Comparison of ENCODE assay signal across 16 mouse cellular contexts in the genomic region with DNA sequence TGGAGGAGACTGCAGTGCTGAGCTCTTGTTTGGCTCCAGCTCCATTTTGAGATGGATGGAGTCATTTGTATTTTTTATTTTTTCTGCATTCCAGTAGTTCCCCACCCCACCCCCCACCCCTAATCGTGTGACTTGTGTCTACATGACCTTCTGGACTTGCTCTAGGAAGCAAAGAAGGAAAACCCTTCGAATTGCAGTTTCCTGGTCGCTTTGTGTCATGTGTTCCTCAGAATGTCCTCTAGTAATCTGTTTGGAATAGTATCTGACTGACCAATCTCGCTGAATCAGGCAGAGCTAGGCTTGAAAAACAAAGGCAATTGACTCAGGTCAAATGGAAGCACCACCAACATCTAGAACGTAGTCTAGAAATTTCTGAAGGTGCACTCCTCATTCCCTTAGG. TPM values are rescaled to one million over a fixed set of nuclear protein-coding genes. Genes with fewer than 3 reads are reported as not detected.
DNase-seq lines count a peak whose midpoint lies in the region; ATAC-seq and TF ChIP-seq lines count a peak whose summit lies in the region.
"Had no signal": no experiment of that assay in that cellular context is flagged by ENCODE, and none has a peak within 500 bp of the region (broad histone marks: within the 10 kb centered on the region; RNA-seq: fewer than 3 reads in every experiment).

No protein-coding gene starts in this region.

- no peak overlapping the region for H3ac ChIP-seq in myocyte (ENCODE audit: control insufficient read depth, insufficient read length)

- no peak overlapping the region for H3K4me3 ChIP-seq in embryonic facial prominence, embryonic 12.5 days
- H3K4me3 ChIP-seq in embryonic facial prominence, embryonic 10.5 days = no peak overlapping the region
- no peak overlapping the region for H3K4me3 ChIP-seq in intestine, embryonic 15.5 days (replicated peaks)
- no peak overlapping the region for H3K4me3 ChIP-seq in intestine, postnatal 0 days (ENCODE audit: low read depth, low read length)
- no peak overlapping the region for H3K4me3 ChIP-seq in liver, adult 2 months (ENCODE audit: insufficient read depth, low read depth, low read length)
- no peak overlapping the region for H3K4me3 ChIP-seq in liver, embryonic 11.5 days (ENCODE audit: low read depth, low read length)
- no peak overlapping the region for H3K4me3 ChIP-seq in myocyte
- H3K4me3 ChIP-seq: embryonic facial prominence, embryonic 13.5 days; heart, embryonic 10.5 days; hindbrain, embryonic 12.5 days had no signal

- H3K4me1 ChIP-seq in embryonic facial prominence, embryonic 12.5 days = peaks cover 41% of the 10 kb centered on the region
- peaks cover 32% of the 10 kb centered on the region for H3K4me1 ChIP-seq in embryonic facial prominence, embryonic 10.5 days
- H3K4me1 ChIP-seq in intestine, embryonic 15.5 days (replicated peaks) = peaks cover 8% of the 10 kb centered on the region; the same call in 1 of the 2 replicates
- no peaks in the 10 kb centered on the region for H3K4me1 ChIP-seq in intestine, postnatal 0 days (replicated peaks; ENCODE audit: control insufficient read depth, insufficient read depth, low read length)
- peaks cover 2% of the 10 kb centered on the region; the same call in 1 of the 2 replicates for H3K4me1 ChIP-seq in liver, adult 2 months (ENCODE audit: control insufficient read depth, insufficient read depth, low read length)
- H3K4me1 ChIP-seq in liver, embryonic 11.5 days (replicated peaks; ENCODE audit: control insufficient read depth, insufficient read depth, low read length) = no peaks in the 10 kb centered on the region

- H3K4me2 ChIP-seq in embryonic facial prominence, embryonic 12.5 days (replicated peaks) = no peak overlapping the region
- H3K4me2 ChIP-seq in intestine, embryonic 15.5 days (replicated peaks) = no peak overlapping the region
- no peak overlapping the region for H3K4me2 ChIP-seq in intestine, postnatal 0 days (replicated peaks; ENCODE audit: low read depth)
- no peak overlapping the region for H3K4me2 ChIP-seq in liver, embryonic 11.5 days
- H3K4me2 ChIP-seq in myocyte (ENCODE audit: low read depth) = peak overlapping the region; percentile 64
- H3K4me2 ChIP-seq: hindbrain, embryonic 12.5 days had no signal

- peak overlapping the region; percentile 23; the same call in 1 of the 2 replicates for H3K27ac ChIP-seq in embryonic facial prominence, embryonic 12.5 days
- no peak overlapping the region for H3K27ac ChIP-seq in embryonic facial prominence, embryonic 10.5 days (replicated peaks)
- H3K27ac ChIP-seq in intestine, embryonic 15.5 days = no peak overlapping the region
- no peak overlapping the region for H3K27ac ChIP-seq in intestine, postnatal 0 days (ENCODE audit: low read depth, low read length)
- H3K27ac ChIP-seq in liver, adult 2 months (replicated peaks; ENCODE audit: insufficient read depth, low read depth, low read length) = peak overlapping the region; percentile 31; the same call in 1 of the 2 replicates
- H3K27ac ChIP-seq in liver, embryonic 11.5 days (ENCODE audit: low read depth, low read length) = no peak overlapping the region
- H3K27ac ChIP-seq: heart, embryonic 10.5 days; hindbrain, embryonic 12.5 days had no signal

- TF ChIP-seq POLR2A in liver, adult 2 months (IDR thresholded peaks at IDR 0.05; ENCODE audit: extremely low read depth, insufficient read depth, low read length) = no peak
- no peak for TF ChIP-seq POLR2A in myocyte (IDR thresholded peaks at IDR 0.05; ENCODE audit: insufficient read length, low read depth)

- 63% methylated on average over 5 of the region's 5 CpGs for WGBS in embryonic facial prominence, embryonic 12.5 days
- WGBS in embryonic facial prominence, embryonic 10.5 days = 69% methylated on average over 5 of the region's 5 CpGs
- 51% methylated on average over 5 of the region's 5 CpGs for WGBS in intestine, embryonic 15.5 days
- 26% methylated on average over 5 of the region's 5 CpGs for WGBS in intestine, postnatal 0 days
- WGBS in liver, adult 2 months = 23% methylated on average over 5 of the region's 5 CpGs
- 56% methylated on average over 5 of the region's 5 CpGs for WGBS in liver, embryonic 11.5 days

- peaks cover 1% of the 10 kb centered on the region; the same call in 1 of the 2 replicates for H3K9me3 ChIP-seq in embryonic facial prominence, embryonic 12.5 days
- H3K9me3 ChIP-seq in embryonic facial prominence, embryonic 10.5 days = 0 out of 2 replicates have a peak, but pooled peaks cover under 1% of the 10 kb centered on the region
- no peaks in the 10 kb centered on the region for H3K9me3 ChIP-seq in intestine, embryonic 15.5 days
- no peaks in the 10 kb centered on the region for H3K9me3 ChIP-seq in intestine, postnatal 0 days (ENCODE audit: control insufficient read depth)
- H3K9me3 ChIP-seq in liver, embryonic 11.5 days (ENCODE audit: control insufficient read depth, low read length) = no peaks in the 10 kb centered on the region
- H3K9me3 ChIP-seq: embryonic facial prominence, embryonic 13.5 days; G1E; heart, embryonic 10.5 days; hindbrain, embryonic 12.5 days had no signal

- H3K79me2 ChIP-seq in liver, adult 2 months (ENCODE audit: control insufficient read depth, insufficient read depth, low read length) = peaks cover 2% of the 10 kb centered on the region; the same call in 1 of the 2 replicates
- no peaks in the 10 kb centered on the region for H3K79me2 ChIP-seq in myocyte (ENCODE audit: control insufficient read depth, insufficient read depth)

- H3K27me3 ChIP-seq in embryonic facial prominence, embryonic 12.5 days = no peaks in the 10 kb centered on the region
- no peaks in the 10 kb centered on the region for H3K27me3 ChIP-seq in embryonic facial prominence, embryonic 10.5 days (replicated peaks; ENCODE audit: low read depth, poor library complexity, severe bottlenecking)
- no peaks in the 10 kb centered on the region for H3K27me3 ChIP-seq in intestine, embryonic 15.5 days (replicated peaks)
- no peaks in the 10 kb centered on the region for H3K27me3 ChIP-seq in intestine, postnatal 0 days (replicated peaks; ENCODE audit: control insufficient read depth, insufficient read depth, low read length)
- no peaks in the 10 kb centered on the region for H3K27me3 ChIP-seq in liver, adult 2 months (ENCODE audit: control insufficient read depth, insufficient read depth, low read length)
- H3K27me3 ChIP-seq in liver, embryonic 11.5 days (replicated peaks; ENCODE audit: control insufficient read depth, insufficient read depth, low read length) = no peaks in the 10 kb centered on the region
- H3K27me3 ChIP-seq in myocyte (ENCODE audit: control insufficient read depth, insufficient read depth, insufficient read length) = no peaks in the 10 kb centered on the region
- H3K27me3 ChIP-seq: embryonic facial prominence, embryonic 13.5 days; hindbrain, embryonic 12.5 days had no signal

- no peak for TF ChIP-seq CTCF in intestine, postnatal 0 days (IDR thresholded peaks at IDR 0.05; ENCODE audit: low read depth)
- TF ChIP-seq CTCF in liver, adult 2 months (IDR thresholded peaks at IDR 0.05; ENCODE audit: low read depth, low read length) = no peak

- H3K9ac ChIP-seq in embryonic facial prominence, embryonic 12.5 days = no peak overlapping the region
- no peak overlapping the region for H3K9ac ChIP-seq in intestine, embryonic 15.5 days
- H3K9ac ChIP-seq in intestine, postnatal 0 days (ENCODE audit: low read depth, low read length) = no peak overlapping the region
- no peak overlapping the region for H3K9ac ChIP-seq in liver, adult 2 months (ENCODE audit: low read depth, low read length)
- H3K9ac ChIP-seq in liver, embryonic 11.5 days (ENCODE audit: low read depth, low read length) = no peak overlapping the region
- H3K9ac ChIP-seq: embryonic facial prominence, embryonic 13.5 days; hindbrain, embryonic 12.5 days had no signal

- no peak for DNase-seq in embryonic facial prominence, embryonic 10.5 days (ENCODE audit: low spot score)
- DNase-seq in liver, adult 2 months (ENCODE audit: extremely low read depth, low read depth, low spot score) = peak; percentile 50
- DNase-seq in liver, embryonic 11.5 days (ENCODE audit: low spot score) = no peak
- no peak for DNase-seq in lung, adult 18-20 months
- DNase-seq: adrenal gland, adult 8-10 months; adrenal gland, postnatal 36 days; B cell, adult 2 months had no signal

- no peak for ATAC-seq in embryonic facial prominence, embryonic 12.5 days (ENCODE audit: insufficient number of reproducible peaks, insufficient read depth, low FRiP score, low TSS enrichment)
- ATAC-seq in intestine, embryonic 15.5 days = peak; percentile 76; the same call in 1 of the 2 replicates
- no peak for ATAC-seq in intestine, postnatal 0 days
- ATAC-seq in liver, embryonic 11.5 days (replicated peaks; ENCODE audit: low FRiP score) = no peak
- ATAC-seq: CD4-positive, CD25-positive, alpha-beta regulatory T cell, adult 4 months had no signal

- H3K36me3 ChIP-seq in embryonic facial prominence, embryonic 12.5 days = peaks cover 4% of the 10 kb centered on the region
- peaks cover 11% of the 10 kb centered on the region for H3K36me3 ChIP-seq in embryonic facial prominence, embryonic 10.5 days (replicated peaks)
- 0 out of 2 replicates have a peak, but pooled peaks cover under 1% of the 10 kb centered on the region for H3K36me3 ChIP-seq in intestine, embryonic 15.5 days
- no peaks in the 10 kb centered on the region for H3K36me3 ChIP-seq in intestine, postnatal 0 days (ENCODE audit: control insufficient read depth, insufficient read depth)
- no peaks in the 10 kb centered on the region for H3K36me3 ChIP-seq in liver, adult 2 months (ENCODE audit: control insufficient read depth, insufficient read depth, low read length)
- H3K36me3 ChIP-seq in liver, embryonic 11.5 days (ENCODE audit: control insufficient read depth, insufficient read depth, low read length) = no peaks in the 10 kb centered on the region
- no peaks in the 10 kb centered on the region for H3K36me3 ChIP-seq in myocyte (ENCODE audit: control insufficient read depth, insufficient read depth)
- H3K36me3 ChIP-seq: G1E; heart, embryonic 10.5 days had no signal

TF ChIP-seq in myocyte, 11 proteins besides CTCF, POLR2A, EP300 and RAD21:
- TF ChIP-seq REST (IDR thresholded peaks at IDR 0.05; ENCODE audit: insufficient read depth, insufficient read length) (no peak), MYOD1 (IDR thresholded peaks at IDR 0.05; ENCODE audit: control insufficient read depth in 1 of 3, insufficient read length in 2 of 3, low read depth in 2 of 3) (no peak), USF1 (IDR thresholded peaks at IDR 0.05; ENCODE audit: low read depth) (no peak)

RNA-seq across cellular contexts. Expression of a gene that starts 15.0 kb away (rescaled TPM):
- polyA plus RNA-seq in embryonic facial prominence, embryonic 12.5 days (2016; fragmentation: Nextera tagmentation; extraction: Ambion mirVana) = 13.8 and 14.6 TPM in 2 replicates
- 6.0 and 7.3 TPM in 2 replicates for polyA plus RNA-seq in embryonic facial prominence, embryonic 10.5 days (2016; fragmentation: Nextera tagmentation; extraction: Ambion mirVana)
- 3.5 and 3.6 TPM in 2 replicates for polyA plus RNA-seq in intestine, embryonic 15.5 days (2015; fragmentation: Nextera tagmentation; extraction: Ambion mirVana)
- polyA plus RNA-seq in intestine, postnatal 0 days (2015; fragmentation: Nextera tagmentation; extraction: Ambion mirVana) = 1.9 and 2.1 TPM in 2 replicates
- total RNA-seq in liver, adult 2 months (2014; rRNA removed) = 4.4 and 4.9 TPM in 2 replicates
- polyA plus RNA-seq in liver, adult 2 months (2012; rRNA removed) = 0.94 and 1.00 TPM in 2 replicates
- 1.4 and 1.5 TPM in 2 replicates for polyA plus RNA-seq in liver, embryonic 11.5 days (2014; fragmentation: Nextera tagmentation; extraction: Ambion mirVana)
- polyA plus RNA-seq in myocyte (2012; fragmentation: generic; extraction: Trizol) = 2.8 TPM
- total RNA-seq: G1E had no signal
- polyA plus RNA-seq: G1E had no signal

Comparison
In these comparisons a context has a peak if more than half of its experiments do, and no peak if none do; other contexts are left out.
1. H3K27ac ChIP-seq: peak in embryonic facial prominence, embryonic 12.5 days (single experiment) and liver, adult 2 months (single experiment); none in embryonic facial prominence, embryonic 10.5 days (single experiment), intestine, embryonic 15.5 days (single experiment), intestine, postnatal 0 days (single experiment) and liver, embryonic 11.5 days (single experiment).